Mouse (Mus musculus) neural tube, embryonic 14.5 days (tissue): ENCODE measurements around the gene Zfp541. TPM values are rescaled to one million over a fixed set of nuclear protein-coding genes. Genes with fewer than 3 reads are reported as not detected.

Experiments
- ATAC-seq: fragments of 200-750 bp; cut with Nextera tagmentation; 2 replicates; pipeline ENCODE4 v1.8.0; 2017; ENCODE audit warnings: low read depth, mild to moderate bottlenecking, moderate TSS enrichment, moderate library complexity
- H3K27ac ChIP-seq: fragments of 300-500 bp; sonication (generic); 2 replicates; pipeline ENCODE4 v1.5.1; 2014; ENCODE audit warnings: low read depth, mild to moderate bottlenecking, control low read depth, low read length, moderate library complexity, mixed read lengths
- H3K27me3 ChIP-seq: fragments of 300-500 bp; sonication (generic); 2 replicates; pipeline ENCODE4 v1.6.1; 2014; ENCODE audit warnings: low read length; ENCODE audit not compliant: control insufficient read depth, insufficient read depth
- H3K36me3 ChIP-seq: fragments of 300-500 bp; sonication (generic); 2 replicates; pipeline ENCODE4 v1.6.1; 2014; ENCODE audit warnings: low read length, mixed read lengths; ENCODE audit not compliant: control insufficient read depth, insufficient read depth
- H3K4me1 ChIP-seq: fragments of 300-500 bp; sonication (generic); 2 replicates; pipeline ENCODE4 v1.6.1; 2014; ENCODE audit warnings: low read length; ENCODE audit not compliant: control insufficient read depth, insufficient read depth
- H3K4me2 ChIP-seq: fragments of 300-500 bp; sonication (generic); 2 replicates; pipeline ENCODE4 v1.6.1; 2014; ENCODE audit warnings: mild to moderate bottlenecking, low read depth, low read length, control low read depth
- H3K4me3 ChIP-seq: fragments of 300-500 bp; sonication (generic); 2 replicates; pipeline ENCODE4 v1.5.1; 2014; ENCODE audit warnings: low read depth, low read length, control low read depth, mixed read lengths
- H3K9ac ChIP-seq: fragments of 300-500 bp; sonication (generic); replicated peaks from 2 replicates; pipeline ENCODE4 v1.6.1; 2014; ENCODE audit warnings: low read depth, mild to moderate bottlenecking, control low read depth, low read length, mixed read lengths
- H3K9me3 ChIP-seq: fragments of 300-500 bp; sonication (generic); 2 replicates; pipeline ENCODE4 v1.6.1; 2016; ENCODE audit warnings: low read length; ENCODE audit not compliant: control insufficient read depth
- WGBS: fragments of 180-500 bp; shearing (Covaris S2); extraction: QIAGEN DNeasy Blood & Tissue Kit; methylation state at CpG from one replicate; pipeline ENCODE4 v1.1.7; 2014; 5-methylcytosine and 5-hydroxymethylcytosine counted together
- polyA plus RNA-seq: library from polyadenylated mRNA; unstranded; fragments of >200 nt; fragmentation: Nextera tagmentation; extraction: Ambion mirVana; gene quantifications from 2 replicates; pipeline ENCODE4 v1.2.1, GENCODE M21; 2014

Gene Zfp541
- 0.07 and 0.10 TPM in 2 replicates for polyA plus RNA-seq

- H3K27me3 ChIP-seq, result peaks cover 3% of the 10 kb centered on the region; the same call in 1 of the 2 replicates
- no peaks in the 10 kb centered on the region for H3K9me3 ChIP-seq
- H3K36me3 ChIP-seq, result no peaks in the 10 kb centered on the region
- no peak within 1 kb of the TSS for H3K9ac ChIP-seq
- H3K4me3 ChIP-seq, result 0 out of 2 replicates have a peak within 1 kb of the TSS, but pooled peaks have one; percentile 7
- 43% methylated on average over 71 of the region's 80 CpGs for WGBS
- no peaks in the 10 kb centered on the region for H3K4me1 ChIP-seq
- peak within 1 kb of the TSS; percentile 24 for H3K4me2 ChIP-seq
- ATAC-seq, result peak; percentile 56
- no peak within 1 kb of the TSS for H3K27ac ChIP-seq
Measured at GRCm38 (mm10) chr7:16061219-16062098, at the start of gene Zfp541. Gene Zfp541, plus strand, starts transcription at chr7:16061814.

GRCm38 (mm10) chr7:16012576-16013263 is 48.9 kb upstream of the Zfp541 start:
- no peaks in the 10 kb centered on the region for H3K27me3 ChIP-seq
- ATAC-seq, result no peak
- no peak overlapping the region for H3K9ac ChIP-seq
- no peaks in the 10 kb centered on the region for H3K36me3 ChIP-seq
- WGBS, result 74% methylated on average over 11 of the region's 11 CpGs
- H3K9me3 ChIP-seq, result no peaks in the 10 kb centered on the region
- no peak overlapping the region for H3K4me3 ChIP-seq
- H3K4me2 ChIP-seq, result no peak overlapping the region
- H3K27ac ChIP-seq, result no peak overlapping the region
- no peaks in the 10 kb centered on the region for H3K4me1 ChIP-seq

GRCm38 (mm10) chr7:16013722-16014275 is 47.8 kb upstream of the Zfp541 start:
- no peaks in the 10 kb centered on the region for H3K36me3 ChIP-seq
- WGBS, result 87% methylated on average over 5 of the region's 5 CpGs
- H3K27ac ChIP-seq, result no peak overlapping the region
- no peaks in the 10 kb centered on the region for H3K27me3 ChIP-seq
- H3K9me3 ChIP-seq, result no peaks in the 10 kb centered on the region
- no peak overlapping the region for H3K4me3 ChIP-seq
- H3K4me1 ChIP-seq, result no peaks in the 10 kb centered on the region
- no peak for ATAC-seq
- H3K9ac ChIP-seq, result no peak overlapping the region
- H3K4me2 ChIP-seq, result no peak overlapping the region

GRCm38 (mm10) chr7:16014521-16015175 is 47.0 kb upstream of the Zfp541 start:
- Histone ChIP-seq H3K27me3 (no peaks in the 10 kb centered on the region), H3K4me1 (no peaks in the 10 kb centered on the region), H3K27ac (no peak overlapping the region), H3K9ac (no peak overlapping the region), H3K9me3 (no peaks in the 10 kb centered on the region), H3K4me2 (no peak overlapping the region), H3K4me3 (no peak overlapping the region), H3K36me3 (no peaks in the 10 kb centered on the region)
- ATAC-seq, result no peak
- WGBS, result 91% methylated on average over 8 of the region's 8 CpGs

- no peak overlapping the region for H3K4me3 ChIP-seq
- no peak for ATAC-seq
- H3K27ac ChIP-seq, result no peak overlapping the region
- no peaks in the 10 kb centered on the region for H3K9me3 ChIP-seq
- no peaks in the 10 kb centered on the region for H3K36me3 ChIP-seq
- H3K4me2 ChIP-seq, result no peak overlapping the region
- no peak overlapping the region for H3K9ac ChIP-seq
- WGBS, result 91% methylated on average over 5 of the region's 5 CpGs
- H3K27me3 ChIP-seq, result no peaks in the 10 kb centered on the region
- H3K4me1 ChIP-seq, result no peaks in the 10 kb centered on the region
Measured at GRCm38 (mm10) chr7:16015384-16015783, 46.2 kb upstream of the Zfp541 start.

- ATAC-seq, result no peak
- Histone ChIP-seq H3K9me3 (no peaks in the 10 kb centered on the region), H3K9ac (no peak overlapping the region), H3K4me1 (0 out of 2 replicates have a peak, but pooled peaks cover 3% of the 10 kb centered on the region), H3K27me3 (no peaks in the 10 kb centered on the region), H3K4me3 (no peak overlapping the region), H3K4me2 (no peak overlapping the region), H3K36me3 (no peaks in the 10 kb centered on the region), H3K27ac (no peak overlapping the region)
- 85% methylated on average over 9 of the region's 9 CpGs for WGBS
Measured at GRCm38 (mm10) chr7:16018016-16018810, 43.4 kb upstream of the Zfp541 start.

GRCm38 (mm10) chr7:16019256-16020094 is 42.1 kb upstream of the Zfp541 start:
- 87% methylated on average over 5 of the region's 5 CpGs for WGBS
- no peak overlapping the region for H3K9ac ChIP-seq
- no peak overlapping the region for H3K27ac ChIP-seq
- no peak overlapping the region for H3K4me2 ChIP-seq
- H3K36me3 ChIP-seq, result no peaks in the 10 kb centered on the region
- 0 out of 2 replicates have a peak, but pooled peaks cover 3% of the 10 kb centered on the region for H3K4me1 ChIP-seq
- no peak overlapping the region for H3K4me3 ChIP-seq
- no peaks in the 10 kb centered on the region for H3K9me3 ChIP-seq
- no peak for ATAC-seq
- no peaks in the 10 kb centered on the region for H3K27me3 ChIP-seq
